8 mouse cellular contexts compared by ENCODE assay signal in the genomic region with DNA sequence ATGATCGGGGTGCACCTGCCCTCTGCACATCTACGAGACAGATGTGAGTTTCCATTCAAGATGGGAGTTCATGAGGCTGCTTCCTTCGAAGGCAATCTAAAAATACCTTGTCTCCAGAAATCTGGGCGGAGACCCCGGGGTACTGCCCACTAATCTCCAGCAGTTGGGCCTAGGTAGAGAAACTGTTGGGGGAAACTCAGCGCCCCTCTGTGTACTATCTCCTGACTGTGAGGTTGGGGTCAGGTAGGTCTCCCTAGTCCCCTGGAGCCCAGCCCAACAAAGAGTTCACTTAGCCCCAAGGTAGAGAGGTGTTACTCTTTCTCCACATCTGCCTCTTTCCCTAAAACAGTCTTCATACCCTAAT. TPM values are rescaled to one million over a fixed set of nuclear protein-coding genes. Genes with fewer than 3 reads are reported as not detected.
DNase-seq lines count a peak whose midpoint lies in the region; ATAC-seq lines count a peak whose summit lies in the region.

No protein-coding gene starts in this region.

- H3K27me3 ChIP-seq in kidney, embryonic 14.5 days (ENCODE audit: control insufficient read depth, insufficient read depth, low read length), result no peaks in the 10 kb centered on the region
- H3K27me3 ChIP-seq in hindbrain, embryonic 14.5 days (ENCODE audit: control insufficient read depth, insufficient read depth, low read length), result no peaks in the 10 kb centered on the region
- no peaks in the 10 kb centered on the region for H3K27me3 ChIP-seq in midbrain, embryonic 15.5 days (replicated peaks)

- H3K4me1 ChIP-seq in kidney, embryonic 14.5 days (ENCODE audit: control insufficient read depth, insufficient read depth, low read length), result no peaks in the 10 kb centered on the region
- H3K4me1 ChIP-seq in hindbrain, embryonic 14.5 days (replicated peaks; ENCODE audit: control insufficient read depth, insufficient read depth, low read length), result peaks cover 17% of the 10 kb centered on the region; the same call in 1 of the 2 replicates
- peaks cover 32% of the 10 kb centered on the region for H3K4me1 ChIP-seq in midbrain, embryonic 15.5 days

- peaks cover 11% of the 10 kb centered on the region for H3K9me3 ChIP-seq in kidney, embryonic 14.5 days (ENCODE audit: control insufficient read depth, low read length)
- no peaks in the 10 kb centered on the region; the same call in 1 of the 2 replicates for H3K9me3 ChIP-seq in hindbrain, embryonic 14.5 days (ENCODE audit: control insufficient read depth, low read length)
- H3K9me3 ChIP-seq in midbrain, embryonic 15.5 days, result no peaks in the 10 kb centered on the region

- peaks cover 31% of the 10 kb centered on the region for H3K36me3 ChIP-seq in kidney, embryonic 14.5 days (ENCODE audit: control insufficient read depth, insufficient read depth, low read length)
- H3K36me3 ChIP-seq in hindbrain, embryonic 14.5 days (replicated peaks; ENCODE audit: control insufficient read depth, insufficient read depth), result peaks cover 28% of the 10 kb centered on the region
- H3K36me3 ChIP-seq in midbrain, embryonic 15.5 days (replicated peaks), result peaks cover 22% of the 10 kb centered on the region

- H3K4me3 ChIP-seq in kidney, embryonic 14.5 days (ENCODE audit: low read length), result peak overlapping the region; percentile 78
- H3K4me3 ChIP-seq in hindbrain, embryonic 14.5 days (replicated peaks; ENCODE audit: low read length), result peak overlapping the region; percentile 79
- peak overlapping the region; percentile 64 for H3K4me3 ChIP-seq in midbrain, embryonic 15.5 days

- no peak for DNase-seq in kidney, adult 8-10 months
- DNase-seq in embryo, embryonic 10.5 days (ENCODE audit: low spot score), result peak; percentile 44
- no peak for DNase-seq in hindbrain, embryonic 14.5 days (ENCODE audit: low spot score)
- DNase-seq in frontal cortex, postnatal 36 days (ENCODE audit: low spot score in 2 of 2), result no peak
- no peak for DNase-seq in layer of hippocampus, adult 11-12 months (ENCODE audit: low spot score)
- no peak for DNase-seq in left cerebral cortex, postnatal 14 days (ENCODE audit: low spot score in 2 of 2)

- WGBS in kidney, embryonic 14.5 days, result 40% methylated on average over 6 of the region's 6 CpGs
- 44% methylated on average over 6 of the region's 6 CpGs for WGBS in hindbrain, embryonic 14.5 days
- 34% methylated on average over 6 of the region's 6 CpGs for WGBS in midbrain, embryonic 15.5 days

- H3K9ac ChIP-seq in kidney, embryonic 14.5 days (ENCODE audit: low read depth, low read length), result peak overlapping the region; percentile 98
- H3K9ac ChIP-seq in hindbrain, embryonic 14.5 days, result peak overlapping the region; percentile 99
- H3K9ac ChIP-seq in midbrain, embryonic 15.5 days, result peak overlapping the region; percentile 98

- peak overlapping the region; percentile 51 for H3K4me2 ChIP-seq in kidney, embryonic 14.5 days (replicated peaks; ENCODE audit: low read depth, low read length)
- peak overlapping the region; percentile 88 for H3K4me2 ChIP-seq in hindbrain, embryonic 14.5 days (replicated peaks)
- H3K4me2 ChIP-seq in midbrain, embryonic 15.5 days, result peak overlapping the region; percentile 62

- no peak overlapping the region; the same call in 1 of the 2 replicates for H3K27ac ChIP-seq in kidney, embryonic 14.5 days (ENCODE audit: low read depth, low read length)
- peak overlapping the region; percentile 91 for H3K27ac ChIP-seq in hindbrain, embryonic 14.5 days
- H3K27ac ChIP-seq in midbrain, embryonic 15.5 days, result peak overlapping the region; percentile 87

- intact Hi-C loops in left cerebral cortex, postnatal 14 days (cut with DNase I), result no loop called here

- 0 out of 2 replicates have a peak, but pooled peaks have one; percentile 6 for ATAC-seq in kidney, embryonic 14.5 days (ENCODE audit: low FRiP score, low TSS enrichment)
- no peak for ATAC-seq in hindbrain, embryonic 14.5 days (ENCODE audit: low FRiP score)
- ATAC-seq in midbrain, embryonic 15.5 days (replicated peaks), result peak; percentile 8

RNA-seq across cellular contexts. Expression of a gene that starts 0.9 kb away (rescaled TPM):
- polyA plus RNA-seq in kidney, embryonic 14.5 days (2014; fragmentation: Nextera tagmentation; extraction: Ambion mirVana), result 27.9 and 47.9 TPM in 2 replicates
- 34.5 and 41.2 TPM in 2 replicates for polyA plus RNA-seq in hindbrain, embryonic 14.5 days (2014; fragmentation: Nextera tagmentation; extraction: Ambion mirVana)
- 83.9 and 89.2 TPM in 2 replicates for polyA plus RNA-seq in midbrain, embryonic 15.5 days (2015; fragmentation: Nextera tagmentation; extraction: Ambion mirVana)
- 10 to 100 TPM; 25.3 to 26.4 TPM for total RNA-seq in left cerebral cortex, postnatal 14 days (2021)

RNA-seq across cellular contexts. Expression of a gene that starts 6.4 kb away (rescaled TPM):
- polyA plus RNA-seq in kidney, embryonic 14.5 days (2014; fragmentation: Nextera tagmentation; extraction: Ambion mirVana), result 29.3 and 39.9 TPM in 2 replicates
- polyA plus RNA-seq in hindbrain, embryonic 14.5 days (2014; fragmentation: Nextera tagmentation; extraction: Ambion mirVana), result 70.0 and 86.0 TPM in 2 replicates
- 126 and 130 TPM in 2 replicates for polyA plus RNA-seq in midbrain, embryonic 15.5 days (2015; fragmentation: Nextera tagmentation; extraction: Ambion mirVana)
- total RNA-seq in left cerebral cortex, postnatal 14 days (2021), result 10 to 100 TPM; 79.9 to 81.5 TPM

RNA-seq across cellular contexts. Expression of a gene that starts 21.4 kb away (rescaled TPM):
- 21.0 and 25.6 TPM in 2 replicates for polyA plus RNA-seq in kidney, embryonic 14.5 days (2014; fragmentation: Nextera tagmentation; extraction: Ambion mirVana)
- polyA plus RNA-seq in hindbrain, embryonic 14.5 days (2014; fragmentation: Nextera tagmentation; extraction: Ambion mirVana), result 32.7 and 36.5 TPM in 2 replicates
- polyA plus RNA-seq in midbrain, embryonic 15.5 days (2015; fragmentation: Nextera tagmentation; extraction: Ambion mirVana), result 42.5 and 45.5 TPM in 2 replicates
- 10 to 100 TPM; 70.2 to 74.8 TPM for total RNA-seq in left cerebral cortex, postnatal 14 days (2021)

RNA-seq across cellular contexts. Expression of a gene that starts 23.2 kb away (rescaled TPM):
- not detected in 2 replicates for polyA plus RNA-seq in kidney, embryonic 14.5 days (2014; fragmentation: Nextera tagmentation; extraction: Ambion mirVana)
- 0.35 and 0.39 TPM in 2 replicates for polyA plus RNA-seq in hindbrain, embryonic 14.5 days (2014; fragmentation: Nextera tagmentation; extraction: Ambion mirVana)
- 0.23 and 0.49 TPM in 2 replicates for polyA plus RNA-seq in midbrain, embryonic 15.5 days (2015; fragmentation: Nextera tagmentation; extraction: Ambion mirVana)
- total RNA-seq in left cerebral cortex, postnatal 14 days (2021), result under 1 TPM; 0.21 to 0.53 TPM

RNA-seq across cellular contexts. Expression of a gene that starts 26.3 kb away (rescaled TPM):
- 3.7 and 4.4 TPM in 2 replicates for polyA plus RNA-seq in kidney, embryonic 14.5 days (2014; fragmentation: Nextera tagmentation; extraction: Ambion mirVana)
- polyA plus RNA-seq in hindbrain, embryonic 14.5 days (2014; fragmentation: Nextera tagmentation; extraction: Ambion mirVana), result 2.3 and 3.2 TPM in 2 replicates
- polyA plus RNA-seq in midbrain, embryonic 15.5 days (2015; fragmentation: Nextera tagmentation; extraction: Ambion mirVana), result 4.9 and 5.4 TPM in 2 replicates
- 1 to 10 TPM in 1 of 2 experiments, under 1 TPM in 1; 0.74 to 1.2 TPM for total RNA-seq in left cerebral cortex, postnatal 14 days (2021)
